Comparison of ENCODE assay signal across 13 mouse cellular contexts in genomic region chr11:90675479-90676110, GRCm38 (mm10). TPM values are rescaled to one million over a fixed set of nuclear protein-coding genes. Genes with fewer than 3 reads are reported as not detected.
DNase-seq lines count a peak whose midpoint lies in the region; ATAC-seq and TF ChIP-seq lines count a peak whose summit lies in the region.
"Had no signal": no experiment of that assay in that cellular context is flagged by ENCODE, and none has a peak within 500 bp of the region (broad histone marks: within the 10 kb centered on the region; RNA-seq: fewer than 3 reads in every experiment).

No protein-coding gene starts in this region.

- H3K9ac ChIP-seq in heart, embryonic 13.5 days, result no peak overlapping the region
- H3K9ac ChIP-seq in liver, embryonic 14.5 days (replicated peaks), result peak overlapping the region; percentile 92
- H3K9ac ChIP-seq: embryonic facial prominence, embryonic 15.5 days; neural tube, embryonic 12.5 days had no signal

- H3K9me3 ChIP-seq in heart, embryonic 13.5 days, result no peaks in the 10 kb centered on the region
- H3K9me3 ChIP-seq in liver, embryonic 14.5 days (ENCODE audit: control insufficient read depth, low read length), result no peaks in the 10 kb centered on the region
- H3K9me3 ChIP-seq: embryonic facial prominence, embryonic 15.5 days; neural tube, embryonic 12.5 days had no signal

- H3K27me3 ChIP-seq in heart, embryonic 13.5 days (replicated peaks), result no peaks in the 10 kb centered on the region
- no peaks in the 10 kb centered on the region for H3K27me3 ChIP-seq in liver, embryonic 14.5 days (ENCODE audit: control insufficient read depth, insufficient read depth, low read length)
- H3K27me3 ChIP-seq: embryonic facial prominence, embryonic 15.5 days; neural tube, embryonic 12.5 days had no signal

- no peak for DNase-seq in heart, postnatal 14 days
- peak; percentile 17 for DNase-seq in CD4-positive helper T cell, adult 2 months (ENCODE audit: low read depth, low spot score)
- peak; percentile 83 to 88 (median 85) for DNase-seq in liver, embryonic 14.5 days (ENCODE audit: low read depth in 3 of 3, low spot score in 3 of 3)
- no peak for DNase-seq in lung, postnatal 36 days
- no peak for DNase-seq in urinary bladder, postnatal 36 days (ENCODE audit: low spot score in 2 of 2)
- DNase-seq: cerebellum, postnatal 25 days; heart, adult 2 months; left cerebral cortex, postnatal 4 days had no signal

- WGBS in heart, embryonic 13.5 days, result 67% methylated on average over 5 of the region's 5 CpGs
- WGBS in liver, embryonic 14.5 days (ENCODE audit: insufficient replicate concordance), result 7% methylated on average over 5 of the region's 5 CpGs

- H3K4me1 ChIP-seq in heart, embryonic 13.5 days, result peaks cover 31% of the 10 kb centered on the region
- H3K4me1 ChIP-seq in liver, embryonic 14.5 days (replicated peaks; ENCODE audit: control insufficient read depth in 2 of 2, insufficient read depth in 2 of 2, low read length in 1 of 2), result peaks cover 23 to 40% of the 10 kb centered on the region in 2 experiments
- H3K4me1 ChIP-seq: embryonic facial prominence, embryonic 15.5 days; neural tube, embryonic 12.5 days had no signal

- peaks cover 44% of the 10 kb centered on the region for H3K36me3 ChIP-seq in heart, embryonic 13.5 days
- H3K36me3 ChIP-seq in liver, embryonic 14.5 days (replicated peaks; ENCODE audit: control insufficient read depth, insufficient read depth, low read depth), result peaks cover 57% of the 10 kb centered on the region
- H3K36me3 ChIP-seq: neural tube, embryonic 12.5 days had no signal

- H3K4me3 ChIP-seq in heart, embryonic 13.5 days, result no peak overlapping the region; the same call in 1 of the 2 replicates
- H3K4me3 ChIP-seq in liver, embryonic 14.5 days (ENCODE audit: insufficient read depth in 1 of 2, low read depth in 2 of 2, low read length in 2 of 2), result peak overlapping the region; percentile 73 to 99
- H3K4me3 ChIP-seq: embryonic facial prominence, embryonic 15.5 days; heart, adult 2 months; neural tube, embryonic 12.5 days had no signal

- peak; percentile 96 for TF ChIP-seq EP300 in liver, embryonic 14.5 days (IDR thresholded peaks at IDR 0.05; ENCODE audit: low read depth)

- intact Hi-C loops in heart, postnatal 14 days (cut with DNase I), result no loop called here

- 0 out of 2 replicates have a peak overlapping the region, but pooled peaks have one; percentile 24 for H3K27ac ChIP-seq in heart, embryonic 13.5 days (replicated peaks)
- peak overlapping the region; percentile 98 for H3K27ac ChIP-seq in liver, embryonic 14.5 days
- H3K27ac ChIP-seq: embryonic facial prominence, embryonic 15.5 days; heart, adult 2 months; neural tube, embryonic 12.5 days had no signal

- peak overlapping the region; percentile 38; the same call in 1 of the 2 replicates for H3K4me2 ChIP-seq in heart, embryonic 13.5 days
- peak overlapping the region; percentile 67 for H3K4me2 ChIP-seq in liver, embryonic 14.5 days (ENCODE audit: low read depth)
- H3K4me2 ChIP-seq: embryonic facial prominence, embryonic 15.5 days; neural tube, embryonic 12.5 days had no signal

- no peak for TF ChIP-seq CTCF in liver, embryonic 14.5 days (IDR thresholded peaks at IDR 0.05; ENCODE audit: low read depth)

- no peak for ATAC-seq in heart, embryonic 13.5 days (ENCODE audit: extremely low read depth, insufficient number of reproducible peaks, low FRiP score, low TSS enrichment)
- peak; percentile 89 for ATAC-seq in common myeloid progenitor, adult 5-6 weeks (replicated peaks; ENCODE audit: low read depth, poor library complexity, severe bottlenecking)
- ATAC-seq in liver, embryonic 14.5 days (ENCODE audit: insufficient read depth), result peak; percentile 98
- no peak for ATAC-seq in inflammation-experienced regulatory T-cells, adult 6 months

RNA-seq across cellular contexts. Expression of gene Tom1l1, which starts 12.6 kb away (rescaled TPM):
- polyA plus RNA-seq in heart, embryonic 13.5 days (2015; fragmentation: Nextera tagmentation; extraction: Ambion mirVana), result 29.3 and 37.8 TPM in 2 replicates
- 10 to 100 TPM; 15.0 to 18.2 TPM for total RNA-seq in heart, postnatal 14 days (2021)
- 39.1 and 44.7 TPM in 2 replicates for total RNA-seq in common myeloid progenitor, adult 5-6 weeks (2017)
- 13.6 and 26.6 TPM in 2 replicates for polyA plus RNA-seq in liver, embryonic 14.5 days (2012; rRNA removed)
- polyA plus RNA-seq in liver, embryonic 14.5 days (2014; fragmentation: Nextera tagmentation; extraction: Ambion mirVana), result 58.9 and 60.6 TPM in 2 replicates
- 1 to 10 TPM in 2 of 3 experiments, under 1 TPM in 1; 0.85 to 1.5 (median 1.2) TPM for polyA plus RNA-seq in inflammation-experienced regulatory T-cells, adult 6 months (2017; shearing (Covaris generic))

RNA-seq across cellular contexts. Expression of gene Cox11, which starts 37.6 kb away (rescaled TPM):
- polyA plus RNA-seq in heart, embryonic 13.5 days (2015; fragmentation: Nextera tagmentation; extraction: Ambion mirVana), result 33.5 and 37.1 TPM in 2 replicates
- total RNA-seq in heart, postnatal 14 days (2021), result 10 to 100 TPM; 23.1 to 25.0 TPM
- 14.7 and 36.2 TPM in 2 replicates for total RNA-seq in common myeloid progenitor, adult 5-6 weeks (2017)
- polyA plus RNA-seq in liver, embryonic 14.5 days (2012; rRNA removed), result 16.3 and 17.4 TPM in 2 replicates
- 16.0 and 17.3 TPM in 2 replicates for polyA plus RNA-seq in liver, embryonic 14.5 days (2014; fragmentation: Nextera tagmentation; extraction: Ambion mirVana)
- polyA plus RNA-seq in inflammation-experienced regulatory T-cells, adult 6 months (2017; shearing (Covaris generic)), result 10 to 100 TPM; 13.7 to 22.4 (median 17.9) TPM

RNA-seq across cellular contexts. Expression of gene Stxbp4, which starts 37.7 kb away (rescaled TPM):
- polyA plus RNA-seq in heart, embryonic 13.5 days (2015; fragmentation: Nextera tagmentation; extraction: Ambion mirVana), result 12.0 and 12.4 TPM in 2 replicates
- 1 to 10 TPM; 5.6 to 6.3 TPM for total RNA-seq in heart, postnatal 14 days (2021)
- total RNA-seq in common myeloid progenitor, adult 5-6 weeks (2017), result 9.0 and 9.1 TPM in 2 replicates
- polyA plus RNA-seq in liver, embryonic 14.5 days (2012; rRNA removed), result 2.1 and 2.6 TPM in 2 replicates
- 4.8 and 6.2 TPM in 2 replicates for polyA plus RNA-seq in liver, embryonic 14.5 days (2014; fragmentation: Nextera tagmentation; extraction: Ambion mirVana)
- 1 to 10 TPM; 2.1 to 5.4 (median 3.6) TPM for polyA plus RNA-seq in inflammation-experienced regulatory T-cells, adult 6 months (2017; shearing (Covaris generic))

Comparison
In these comparisons a context has a peak if more than half of its experiments do, and no peak if none do; other contexts are left out.
1. ATAC-seq: peak in common myeloid progenitor, adult 5-6 weeks (single experiment) and liver, embryonic 14.5 days (single experiment); none in heart, embryonic 13.5 days (single experiment) and inflammation-experienced regulatory T-cells, adult 6 months (single experiment).
2. DNase-seq: peak in CD4-positive helper T cell, adult 2 months (single experiment) and liver, embryonic 14.5 days (3 of 3); none in heart, postnatal 14 days (0 of 2), lung, postnatal 36 days (single experiment) and urinary bladder, postnatal 36 days (0 of 2).
3. RNA of gene Tom1l1, which starts 12.6 kb away (polyA plus RNA-seq): 13.6 to 60.6 TPM in liver, embryonic 14.5 days and 29.3 to 37.8 TPM in heart, embryonic 13.5 days; 0.85 to 1.5 TPM in inflammation-experienced regulatory T-cells, adult 6 months; every median in the first group is over 4 times any median in the second.